Mouse (Mus musculus) ZHBTc4 (cell line): ENCODE results near the gene Vmn1r12.
A peak's percentile ranks its signal among the peaks of the same experiment; 100 is the strongest.
"Not testable (repeated sequence)": the region's sequence is repeated elsewhere in the genome, so short reads cannot be mapped to it uniquely, and the experiment has no call there.

Experiments used
- DNase-seq: peaks from one replicate; pipeline ENCODE4 v3.0.0-alpha.2; 2011; ENCODE audit warnings: low read depth, low spot score

The Vmn1r12 gene

DNA sequence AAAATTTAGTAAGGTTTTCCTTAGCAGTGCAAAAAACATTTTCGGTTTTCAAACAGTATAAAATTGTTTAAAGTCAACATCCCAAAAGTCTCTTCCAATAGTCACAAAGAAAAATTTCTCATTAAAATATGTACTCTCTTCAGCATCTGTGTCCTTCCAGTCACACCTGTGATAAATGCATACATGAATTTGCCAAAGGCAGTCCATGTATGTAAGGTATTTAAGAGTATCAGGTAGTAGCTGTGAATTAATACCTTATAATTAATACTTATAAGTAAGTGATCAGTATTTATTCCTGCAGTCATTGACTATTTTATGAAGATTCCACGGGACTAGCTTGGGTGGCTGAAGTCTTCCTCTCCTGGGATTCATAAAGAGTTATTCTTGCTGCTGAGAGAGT lies at the start of gene Vmn1r12:
Gene Vmn1r12, plus strand, starts transcription at position 301 of the 400 bp plus-strand sequence.
- no peak for DNase-seq

DNA sequence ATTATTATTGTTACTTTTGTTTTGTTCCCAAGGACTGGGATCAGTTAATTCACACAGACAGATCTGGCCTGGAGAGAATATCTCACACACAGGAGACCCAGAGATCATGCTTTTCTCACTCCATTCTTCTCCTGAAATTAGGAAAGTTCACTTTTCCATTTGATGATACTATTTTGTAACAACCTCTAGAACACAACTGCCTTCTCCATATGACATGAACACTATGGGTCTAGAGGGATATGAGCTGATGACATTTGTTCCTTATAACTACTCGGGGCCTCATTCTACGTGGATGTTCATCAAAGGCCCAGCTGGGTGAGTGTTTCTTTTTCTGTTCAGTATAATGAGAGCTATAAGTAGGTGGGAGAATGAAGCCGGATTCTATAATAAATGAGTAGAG lies 47.6 kb upstream of the Vmn1r12 start, which contains the start of gene Vmn1r10:
Gene Vmn1r10, plus strand, starts transcription at position 301 of the 400 bp plus-strand sequence.
- DNase-seq, result no peak

DNA sequence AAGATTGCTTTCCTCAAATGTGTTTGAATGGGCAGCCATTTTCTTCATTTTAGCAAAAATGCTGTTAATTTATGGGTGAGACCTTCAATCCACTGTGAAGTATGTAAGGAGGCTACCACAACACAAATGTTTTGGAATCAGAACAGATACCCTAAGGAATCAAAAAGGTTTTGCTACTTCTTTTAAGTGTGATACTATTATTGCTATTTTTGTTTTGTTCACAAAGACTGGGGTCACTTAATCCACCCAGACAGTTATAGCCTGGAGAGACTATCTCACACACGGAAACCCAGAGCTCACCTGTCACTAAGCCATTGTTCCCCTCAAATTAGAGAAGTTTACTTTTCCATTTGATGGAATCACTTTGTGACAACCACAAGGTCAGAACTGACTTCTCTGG lies 23.6 kb upstream of the Vmn1r12 start, which contains the start of gene Vmn1r11:
Gene Vmn1r11, plus strand, starts transcription at position 301 of the 400 bp plus-strand sequence.
- DNase-seq, result no peak

DNA sequence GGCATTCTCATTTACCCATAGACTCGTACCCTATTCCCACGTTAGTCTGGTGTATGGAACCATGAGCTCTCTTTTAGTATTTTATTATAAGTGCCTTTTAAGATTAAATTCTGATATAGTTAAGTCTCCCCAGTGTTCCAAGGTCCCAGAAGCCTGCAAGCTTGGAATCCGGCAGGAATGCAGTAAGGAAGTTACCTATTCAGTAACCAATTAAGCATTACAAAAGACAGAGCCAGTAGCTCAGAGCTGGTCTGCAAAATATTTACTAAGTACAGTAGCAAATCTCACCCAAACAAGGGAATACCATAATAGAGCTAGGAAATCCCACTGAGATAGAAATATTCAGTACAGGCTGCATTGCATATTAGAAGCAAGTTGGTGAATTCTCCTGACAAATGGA lies 33.3 kb downstream of the Vmn1r12 start:
- peak; percentile 10 for DNase-seq

DNA sequence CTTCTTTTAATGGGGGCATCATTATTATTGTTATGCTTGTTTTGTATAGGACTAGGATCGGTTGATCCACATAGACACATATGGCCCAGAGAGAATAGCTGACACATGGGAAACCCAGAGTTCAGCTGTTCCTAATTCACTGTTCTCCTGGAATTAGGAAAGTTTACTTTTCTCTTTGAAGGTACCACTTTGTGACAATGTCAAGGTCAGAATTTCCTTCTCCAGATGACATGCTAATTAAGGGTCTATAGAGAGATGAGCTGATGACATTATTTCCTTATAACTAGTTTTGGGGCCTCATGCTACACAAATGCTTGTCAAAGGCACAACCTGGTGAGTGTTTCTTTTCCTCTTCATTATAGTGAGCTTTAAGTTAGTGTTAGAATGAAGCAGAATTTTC lies 46.3 kb downstream of the Vmn1r12 start, which contains the start of gene Vmn1r13:
Gene Vmn1r13, plus strand, starts transcription at position 301 of the 400 bp plus-strand sequence.
- DNase-seq, result not testable (repeated sequence)
